Mouse (Mus musculus) lung, adult 18-20 months (tissue): ENCODE data around the gene Olfr131.
"Not testable (repeated sequence)": the region's sequence is repeated elsewhere in the genome, so short reads cannot be mapped to it uniquely, and the experiment has no call there.

ENCODE experiments used
- DNase-seq, 2 experiments: peaks; one replicate each; pipeline ENCODE4 v3.0.0; 2022; ENCODE audit warnings: mixed read lengths in 2 of 2

Olfr131 gene

GRCm38 (mm10) chr17:38088593-38088992, at the start of gene Olfr131:
Gene Olfr131, minus strand, starts transcription at chr17:38088693.
- no peak for DNase-seq

GRCm38 (mm10) chr17:38134426-38134825, 45.9 kb upstream of the Olfr131 start, which contains the start of gene Olfr132:
Gene Olfr132, minus strand, starts transcription at chr17:38134526.
- DNase-seq: no peak

- not testable (repeated sequence) for DNase-seq
Measured at GRCm38 (mm10) chr17:38125371-38125770, 36.9 kb upstream of the Olfr131 start.

GRCm38 (mm10) chr17:38124199-38124598, 35.7 kb upstream of the Olfr131 start:
- DNase-seq: not testable (repeated sequence)

- no peak for DNase-seq
Measured at GRCm38 (mm10) chr17:38082364-38082763, 6.1 kb downstream of the Olfr131 start.

GRCm38 (mm10) chr17:38063621-38064020, 24.9 kb downstream of the Olfr131 start, which contains the start of gene Olfr130:
Gene Olfr130, plus strand, starts transcription at chr17:38063921.
- DNase-seq: no peak

GRCm38 (mm10) chr17:38059979-38060378, 28.5 kb downstream of the Olfr131 start, which contains the start of gene Olfr129:
Gene Olfr129, minus strand, starts transcription at chr17:38060079.
- no peak for DNase-seq
